Mouse (Mus musculus): ENCODE results near the gene 1700001O22Rik.

The 1700001O22Rik gene

DNA sequence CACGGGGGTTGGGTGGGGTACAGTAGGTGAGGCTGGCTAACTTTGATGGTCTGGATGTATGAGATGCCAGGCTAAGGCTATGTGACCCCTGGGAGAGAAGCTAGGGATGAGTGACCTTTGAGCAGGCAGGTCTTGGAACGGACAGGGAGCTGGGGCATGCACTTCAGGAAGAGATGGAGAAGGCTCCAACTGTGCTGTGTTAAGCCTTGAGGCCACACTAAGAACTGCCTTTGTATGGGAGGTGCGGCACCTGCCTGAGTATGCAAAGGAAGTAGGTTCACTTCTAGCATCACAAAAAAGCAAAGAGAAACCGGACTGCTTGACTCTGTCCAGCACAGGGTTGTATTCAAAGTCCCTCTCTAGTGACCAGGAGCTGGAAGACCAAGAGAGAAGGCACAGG, 25.2 kb downstream of the 1700001O22Rik start:
- no peak for DNase-seq (ENCODE audit: low spot score)

DNA sequence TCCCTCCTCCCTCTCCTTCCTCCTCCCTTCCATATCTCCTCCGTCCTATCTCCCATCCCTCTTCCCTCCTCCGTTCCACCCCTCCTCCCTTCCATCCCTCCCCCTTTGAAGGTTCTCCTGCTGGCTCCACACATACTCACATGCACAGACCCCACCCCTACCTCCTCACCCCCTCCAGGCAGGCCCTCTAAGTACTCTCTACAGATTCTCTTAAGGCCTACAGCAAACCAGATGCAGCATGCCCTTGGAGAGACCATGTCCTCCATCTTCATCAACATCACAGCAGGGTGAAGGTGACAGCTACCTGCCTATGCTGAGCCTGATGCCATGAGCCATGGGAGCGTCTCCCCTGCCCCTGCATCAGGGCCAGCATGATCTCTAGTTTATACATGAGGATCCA, 26.2 kb downstream of the 1700001O22Rik start:
- DNase-seq (ENCODE audit: low spot score): no peak

DNA sequence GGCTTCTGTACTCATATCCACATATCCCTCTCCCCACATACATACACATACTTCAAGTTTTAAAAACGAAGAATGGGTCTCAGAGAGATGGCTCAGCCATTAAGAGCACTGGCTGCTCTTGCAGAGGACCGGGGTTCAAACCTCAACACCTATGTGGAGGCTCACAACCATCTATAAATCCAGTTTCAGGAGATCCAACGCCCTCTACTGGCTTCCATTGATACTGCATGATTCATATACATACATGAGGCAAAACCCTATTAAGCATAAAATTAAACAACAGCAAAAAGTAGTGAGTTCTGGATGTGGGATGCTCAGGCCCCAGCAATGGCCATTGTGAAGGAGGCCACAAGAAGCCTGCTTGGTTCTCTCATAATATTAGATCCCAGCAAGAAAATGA, 27.5 kb downstream of the 1700001O22Rik start:
- no peak for DNase-seq (ENCODE audit: low spot score)

DNA sequence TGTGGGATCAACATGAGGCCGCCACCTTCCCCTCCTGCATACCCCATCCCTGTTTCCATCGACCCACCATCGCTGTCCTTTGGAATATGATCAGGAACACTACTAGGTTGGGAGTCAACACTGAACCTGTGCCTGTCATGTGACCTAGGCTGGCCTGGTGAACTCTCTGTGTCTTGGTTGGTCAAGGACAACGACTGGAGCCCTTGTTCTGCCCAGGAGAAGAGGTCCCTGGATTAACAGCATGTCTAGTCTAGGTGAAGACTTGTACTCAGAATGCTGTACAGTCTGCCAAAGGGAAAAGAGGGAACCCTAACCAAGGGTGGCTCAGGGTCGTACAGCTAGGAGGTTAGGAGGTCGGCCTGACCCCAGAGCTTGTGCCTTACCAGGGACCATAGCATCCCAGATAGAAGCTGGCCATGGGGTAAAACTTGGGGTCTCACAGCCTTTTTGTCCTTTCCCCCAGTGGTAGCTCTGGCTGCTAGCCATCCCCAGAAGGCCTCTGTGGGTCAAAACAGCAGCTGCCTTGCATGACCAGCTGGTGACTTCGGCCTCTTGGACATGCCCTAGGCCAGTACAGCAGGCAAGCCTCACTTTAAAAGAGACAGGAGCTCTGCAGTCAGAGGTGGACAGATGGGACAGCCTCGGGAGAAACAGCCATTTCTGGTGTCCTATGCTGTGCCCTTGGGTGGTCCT, 30.0 kb downstream of the 1700001O22Rik start:
- no peak for DNase-seq (ENCODE audit: low spot score)

DNA sequence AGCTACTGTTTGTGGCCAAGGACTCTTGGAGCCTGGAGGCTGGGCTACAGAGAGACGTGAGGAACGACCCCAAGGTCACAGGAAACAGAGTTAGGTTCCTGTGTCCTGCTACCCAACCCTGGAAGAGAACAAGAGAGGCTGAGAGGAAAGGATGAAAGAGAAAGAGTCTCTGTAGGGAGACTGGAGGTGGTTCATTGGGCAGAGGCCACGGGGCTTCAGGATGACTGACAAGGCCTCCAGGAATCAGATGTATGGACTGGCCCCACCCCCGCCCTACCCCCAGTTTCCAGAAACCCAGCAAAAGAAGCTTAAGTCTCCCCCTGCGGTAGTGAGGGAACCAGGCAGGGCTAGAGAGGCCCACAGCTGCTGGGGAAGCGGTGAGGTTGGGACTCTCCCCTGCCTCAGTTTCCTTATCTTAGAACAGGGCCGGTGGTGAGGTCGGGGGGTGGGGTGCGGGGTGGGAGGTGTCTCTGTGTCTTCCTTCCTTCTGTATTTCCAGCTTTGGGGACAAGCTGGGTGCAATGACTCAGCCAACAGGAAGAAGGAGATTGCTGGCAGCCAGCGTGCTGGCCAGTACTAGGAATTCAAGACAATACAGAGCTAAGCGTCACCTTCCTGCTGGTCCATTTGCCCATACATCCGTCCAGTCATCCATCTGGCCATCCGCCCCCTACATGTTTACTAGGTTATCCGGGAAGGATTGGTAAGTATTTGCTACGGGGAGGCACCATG, 30.7 kb downstream of the 1700001O22Rik start:
- DNase-seq (ENCODE audit: low spot score): peak; percentile 56

- peak; percentile 61 for DNase-seq (ENCODE audit: low spot score)
Observed at GRCm38 (mm10) chr2:30771806-30772460, 31.5 kb downstream of the 1700001O22Rik start.

DNA sequence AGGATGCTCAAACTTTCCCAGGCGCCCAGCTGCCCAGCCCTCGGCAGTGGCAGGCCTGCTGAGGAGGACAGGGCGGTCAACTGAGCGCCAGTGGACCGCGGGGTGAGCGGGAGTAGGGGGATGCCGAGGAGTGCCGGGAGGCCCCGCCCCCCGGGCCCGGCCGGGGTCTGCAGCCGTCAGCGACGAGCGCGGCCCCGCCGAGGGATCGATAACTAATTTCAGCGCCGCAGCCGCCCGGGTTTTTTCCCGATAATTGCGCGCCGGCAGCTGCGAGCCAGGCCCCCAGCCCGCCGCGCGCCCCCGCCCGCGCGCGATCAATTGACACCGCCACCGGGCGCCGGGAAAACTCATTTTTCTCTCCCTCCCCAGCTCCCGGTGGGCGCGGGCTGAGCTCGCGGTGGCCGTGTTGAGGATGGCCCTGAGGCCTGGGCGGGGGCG, 32.1 kb downstream of the 1700001O22Rik start:
- peak; percentile 66 for DNase-seq (ENCODE audit: low spot score)

- no peak for DNase-seq (ENCODE audit: low spot score)
Observed at GRCm38 (mm10) chr2:30769187-30769586, 34.3 kb downstream of the 1700001O22Rik start.

DNA sequence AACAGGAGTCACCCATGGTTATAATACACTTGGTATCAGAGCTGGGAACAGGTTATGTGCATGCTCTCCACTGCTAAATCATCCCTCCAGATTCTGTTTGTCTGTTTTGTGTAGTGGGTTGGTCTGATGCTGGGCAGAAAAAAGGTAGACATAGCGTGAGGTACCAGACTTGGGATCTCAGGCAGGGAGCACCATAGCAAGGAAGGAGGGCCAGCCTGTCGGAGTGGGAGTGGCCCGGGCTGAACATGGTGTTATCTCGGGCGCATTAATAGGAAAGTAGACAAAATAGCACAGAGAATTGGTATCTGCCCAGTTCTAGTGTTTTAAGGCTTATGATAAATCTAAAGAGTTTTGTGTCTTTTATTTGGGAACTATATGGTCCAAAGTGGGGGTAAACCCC, 34.9 kb downstream of the 1700001O22Rik start:
- no peak for DNase-seq (ENCODE audit: low spot score)

- DNase-seq (ENCODE audit: low spot score): no peak
Observed at GRCm38 (mm10) chr2:30767626-30768240, 35.7 kb downstream of the 1700001O22Rik start.

DNA sequence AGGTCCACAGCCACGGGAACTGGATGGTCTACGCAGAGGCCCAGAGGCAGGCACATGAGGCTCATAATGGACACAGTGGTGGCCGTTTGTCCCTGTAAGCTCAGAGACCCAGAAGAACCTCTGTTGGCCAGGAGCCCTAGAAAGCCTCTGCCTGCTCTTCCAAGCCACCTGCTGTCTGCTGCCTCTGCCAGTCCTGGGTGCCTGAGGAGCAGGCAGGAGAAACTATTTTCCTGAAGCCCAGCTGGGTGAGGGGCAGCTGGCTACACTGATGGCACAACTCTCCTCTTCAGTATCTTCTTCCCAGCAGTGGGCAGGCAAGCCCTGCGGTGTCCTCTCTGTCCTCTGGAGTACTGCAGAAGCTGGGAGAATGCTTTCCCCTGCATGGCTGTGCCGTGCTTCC, 37.0 kb downstream of the 1700001O22Rik start:
- no peak for DNase-seq (ENCODE audit: low spot score)

GRCm38 (mm10) chr2:30760706-30761105, 42.8 kb downstream of the 1700001O22Rik start:
- DNase-seq (ENCODE audit: low spot score): peak; percentile 84

- peak; percentile 83 for DNase-seq (ENCODE audit: low spot score)
Observed at GRCm38 (mm10) chr2:30759858-30760547, 43.5 kb downstream of the 1700001O22Rik start.

- DNase-seq (ENCODE audit: low spot score): no peak
Observed at GRCm38 (mm10) chr2:30759442-30759841, 44.0 kb downstream of the 1700001O22Rik start.

GRCm38 (mm10) chr2:30759088-30759374, 44.4 kb downstream of the 1700001O22Rik start:
- DNase-seq (ENCODE audit: low spot score): no peak

- peak; percentile 97 for DNase-seq (ENCODE audit: low spot score)
Observed at GRCm38 (mm10) chr2:30758341-30759087, 44.9 kb downstream of the 1700001O22Rik start.

DNA sequence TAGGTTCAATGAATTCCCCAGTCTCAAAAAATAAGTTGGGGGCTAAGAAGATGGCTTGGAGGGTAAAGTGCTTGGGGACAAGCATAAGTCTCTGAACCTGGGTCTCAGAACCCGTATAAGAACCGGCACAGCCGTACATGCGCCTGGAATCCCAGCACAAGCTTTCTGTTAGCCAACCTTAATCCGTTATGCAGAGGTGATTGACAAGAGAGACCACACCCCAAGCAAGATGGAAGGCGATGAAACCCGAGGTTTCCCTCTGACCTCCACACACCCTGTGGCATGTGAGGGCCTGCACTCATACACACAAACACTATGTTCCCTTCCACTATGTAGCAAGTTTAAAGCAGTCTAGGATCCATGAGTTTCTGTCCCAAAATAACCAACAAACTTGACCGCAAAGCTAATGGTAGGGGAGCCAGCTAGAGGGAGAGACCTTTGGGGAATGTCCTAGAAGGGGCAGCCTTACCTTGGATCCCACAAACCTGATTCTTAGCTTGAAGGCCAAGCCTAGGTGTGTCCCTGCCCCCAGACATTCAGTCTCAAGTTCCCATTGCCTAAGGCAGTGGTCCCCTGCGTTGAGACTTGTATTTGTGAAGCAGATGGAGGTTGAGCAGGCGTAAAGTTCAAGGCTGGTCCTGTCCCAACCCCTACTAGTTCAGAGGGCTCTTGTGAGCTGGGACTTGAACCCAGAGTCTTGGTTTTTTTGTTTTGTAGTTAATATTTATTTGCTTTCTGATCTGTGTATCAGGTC, 46.3 kb downstream of the 1700001O22Rik start:
- DNase-seq (ENCODE audit: low spot score): no peak

GRCm38 (mm10) chr2:30755985-30756765, 47.3 kb downstream of the 1700001O22Rik start:
- DNase-seq (ENCODE audit: low spot score): no peak

GRCm38 (mm10) chr2:30754831-30755230, 48.6 kb downstream of the 1700001O22Rik start:
- no peak for DNase-seq (ENCODE audit: low spot score)

DNA sequence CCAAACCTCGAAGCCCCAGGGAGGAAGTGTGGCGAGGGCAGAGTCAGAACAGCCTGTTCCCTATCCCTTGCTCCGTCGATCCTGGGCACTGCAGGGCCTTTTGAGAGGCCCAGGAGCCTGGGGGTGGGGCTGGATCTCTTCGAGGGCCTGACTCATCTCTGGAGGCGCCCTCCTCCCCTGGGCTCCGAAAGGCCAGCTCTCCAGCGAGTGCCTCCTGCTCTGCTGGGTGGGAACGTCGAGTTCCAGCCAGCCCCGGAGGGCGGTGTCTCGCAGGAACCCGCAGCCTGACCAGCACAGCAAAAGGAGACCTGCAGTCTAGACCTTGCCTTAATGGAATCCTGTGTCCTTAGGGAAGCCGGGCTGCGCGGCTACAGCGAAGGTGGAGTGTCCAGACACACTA, 50.2 kb downstream of the 1700001O22Rik start:
- peak; percentile 57 for DNase-seq (ENCODE audit: low spot score)
